Mouse (Mus musculus) right cerebral cortex, adult 2 months (tissue): ENCODE data around the gene Tyrp1.

ENCODE experiments used
- DNase-seq, 2 experiments: peaks; one replicate each; pipeline ENCODE4 v3.0.0; 2021 to 2022; ENCODE audit warnings: low spot score in 2 of 2

Tyrp1 gene

GRCm38 (mm10) chr4:80834050-80834449, at the start of gene Tyrp1:
Gene Tyrp1 (plus strand): TSS chr4:80834123.
- no peak for DNase-seq

GRCm38 (mm10) chr4:80788339-80788738, 45.6 kb upstream of the Tyrp1 start:
- DNase-seq: no peak

- DNase-seq: no peak
Observed at GRCm38 (mm10) chr4:80819511-80819910, 14.4 kb upstream of the Tyrp1 start.

- no peak for DNase-seq
Observed at GRCm38 (mm10) chr4:80821945-80822344, 12.0 kb upstream of the Tyrp1 start.

- no peak for DNase-seq
Observed at GRCm38 (mm10) chr4:80828232-80828631, 5.7 kb upstream of the Tyrp1 start.

- no peak for DNase-seq
Observed at GRCm38 (mm10) chr4:80839317-80839716, 5.4 kb downstream of the Tyrp1 start.

GRCm38 (mm10) chr4:80841980-80842379, 8.1 kb downstream of the Tyrp1 start:
- no peak for DNase-seq

- peak in 1 of 2 experiments; percentile 58 for DNase-seq
Observed at GRCm38 (mm10) chr4:80843752-80844151, 9.8 kb downstream of the Tyrp1 start.

- DNase-seq: no peak
Observed at GRCm38 (mm10) chr4:80846052-80846451, 12.1 kb downstream of the Tyrp1 start.

GRCm38 (mm10) chr4:80852590-80853425, 18.9 kb downstream of the Tyrp1 start:
- DNase-seq: no peak

GRCm38 (mm10) chr4:80855495-80855894, 21.6 kb downstream of the Tyrp1 start:
- DNase-seq: peak in 1 of 2 experiments; percentile 30

GRCm38 (mm10) chr4:80862962-80863361, 29.0 kb downstream of the Tyrp1 start:
- DNase-seq: no peak

GRCm38 (mm10) chr4:80863906-80864305, 30.0 kb downstream of the Tyrp1 start:
- no peak for DNase-seq

- DNase-seq: peak; percentile 74 to 81
Observed at GRCm38 (mm10) chr4:80864511-80864922, 30.6 kb downstream of the Tyrp1 start.

- peak in 1 of 2 experiments; percentile 33 for DNase-seq
Observed at GRCm38 (mm10) chr4:80866065-80866464, 32.1 kb downstream of the Tyrp1 start.

- DNase-seq: no peak
Observed at GRCm38 (mm10) chr4:80869598-80869997, 35.7 kb downstream of the Tyrp1 start.

GRCm38 (mm10) chr4:80872847-80873644, 39.1 kb downstream of the Tyrp1 start:
- no peak for DNase-seq

GRCm38 (mm10) chr4:80874121-80874859, 40.4 kb downstream of the Tyrp1 start:
- DNase-seq: no peak

- DNase-seq: no peak
Observed at GRCm38 (mm10) chr4:80875055-80875454, 41.1 kb downstream of the Tyrp1 start.

GRCm38 (mm10) chr4:80881996-80882599, 48.2 kb downstream of the Tyrp1 start:
- DNase-seq: no peak

- DNase-seq: no peak
Observed at GRCm38 (mm10) chr4:80886631-80887030, 52.7 kb downstream of the Tyrp1 start.

- DNase-seq: no peak
Observed at GRCm38 (mm10) chr4:80891004-80891403, 57.1 kb downstream of the Tyrp1 start.
